In genomic region chr19:32466478-32466877, GRCm38 (mm10) we compare ENCODE assay signal across 8 mouse cellular contexts. TPM values are rescaled to one million over a fixed set of nuclear protein-coding genes. Genes with fewer than 3 reads are reported as not detected.
DNase-seq lines count a peak whose midpoint lies in the region; ATAC-seq and TF ChIP-seq lines count a peak whose summit lies in the region.

TSS of gene Rpl9-ps6 (minus strand) at chr19:32466578.

- no peaks in the 10 kb centered on the region for H3K4me1 ChIP-seq in cerebellum, adult 2 months (ENCODE audit: control insufficient read depth, insufficient read depth, low read length)
- 0 out of 2 replicates have a peak, but pooled peaks cover 3% of the 10 kb centered on the region for H3K4me1 ChIP-seq in bone marrow macrophage, adult 2 months (ENCODE audit: control insufficient read depth, insufficient read depth, low read length)
- H3K4me1 ChIP-seq in midbrain, embryonic 14.5 days (ENCODE audit: control insufficient read depth, insufficient read depth, low read length), result no peaks in the 10 kb centered on the region

- no peaks in the 10 kb centered on the region for H3K36me3 ChIP-seq in midbrain, embryonic 14.5 days (ENCODE audit: control insufficient read depth, insufficient read depth, low read length)

- TF ChIP-seq CTCF in cerebellum, adult 2 months (IDR thresholded peaks at IDR 0.05; ENCODE audit: borderline replicate concordance, insufficient read depth, low read depth, low read length), result no peak
- TF ChIP-seq CTCF in bone marrow macrophage, adult 2 months (IDR thresholded peaks at IDR 0.05; ENCODE audit: low read depth, low read length), result no peak

- H3K9ac ChIP-seq in midbrain, embryonic 14.5 days (replicated peaks; ENCODE audit: low read length), result no peak within 1 kb of the TSS

- H3K4me3 ChIP-seq in cerebellum, adult 2 months (replicated peaks; ENCODE audit: insufficient read depth, low read depth, low read length), result no peak within 1 kb of the TSS
- no peak within 1 kb of the TSS for H3K4me3 ChIP-seq in bone marrow macrophage, adult 2 months (ENCODE audit: insufficient read depth, low read length)
- no peak within 1 kb of the TSS for H3K4me3 ChIP-seq in midbrain, embryonic 14.5 days (replicated peaks; ENCODE audit: low read depth, low read length)

- no peak for ATAC-seq in midbrain, embryonic 14.5 days (ENCODE audit: low FRiP score, low TSS enrichment)

- DNase-seq in cerebellum, adult 2 months, result no peak
- no peak for DNase-seq in cerebellum, adult 11 months
- no peak for DNase-seq in gonadal fat pad, adult 2 months (ENCODE audit: low read depth)
- no peak for DNase-seq in large intestine, adult 2 months (ENCODE audit: low read depth, low spot score)
- no peak for DNase-seq in midbrain, embryonic 14.5 days
- no peak for DNase-seq in embryo, embryonic 10 days (ENCODE audit: low spot score)
- DNase-seq in urinary bladder, postnatal 14 days (ENCODE audit: low spot score), result no peak

- H3K9me3 ChIP-seq in midbrain, embryonic 14.5 days (ENCODE audit: control insufficient read depth, low read length), result no peaks in the 10 kb centered on the region

- H3K4me2 ChIP-seq in midbrain, embryonic 14.5 days (ENCODE audit: low read length), result no peak within 1 kb of the TSS

- TF ChIP-seq POLR2A in cerebellum, adult 2 months (IDR thresholded peaks at IDR 0.05; ENCODE audit: borderline replicate concordance, insufficient read depth, low read length), result no peak
- no peak for TF ChIP-seq POLR2A in bone marrow macrophage, adult 2 months (IDR thresholded peaks at IDR 0.05; ENCODE audit: borderline replicate concordance, low read depth, low read length)

- H3K27ac ChIP-seq in cerebellum, adult 2 months (ENCODE audit: insufficient read depth, low read length), result no peak within 1 kb of the TSS
- no peak within 1 kb of the TSS for H3K27ac ChIP-seq in bone marrow macrophage, adult 2 months (ENCODE audit: insufficient read depth, low read depth, low read length)
- H3K27ac ChIP-seq in midbrain, embryonic 14.5 days (replicated peaks; ENCODE audit: low read depth, low read length), result no peak within 1 kb of the TSS

- no peaks in the 10 kb centered on the region for H3K27me3 ChIP-seq in cerebellum, adult 2 months (ENCODE audit: control insufficient read depth, insufficient read depth, low read length)
- no peaks in the 10 kb centered on the region for H3K27me3 ChIP-seq in midbrain, embryonic 14.5 days (ENCODE audit: control insufficient read depth, insufficient read depth, low read length)

- 87% methylated on average over 6 of the region's 6 CpGs for WGBS in cerebellum, adult 2 months
- WGBS in large intestine, adult 2 months, result 78% methylated on average over 6 of the region's 6 CpGs
- WGBS in midbrain, embryonic 14.5 days, result 80% methylated on average over 5 of the region's 6 CpGs

RNA-seq across cellular contexts. Expression of gene Rpl9-ps6, which starts in this region (rescaled TPM):
- 22.4 and 27.8 TPM in 2 replicates for polyA plus RNA-seq in cerebellum, adult 2 months (2012; rRNA removed)
- polyA plus RNA-seq in bone marrow macrophage, adult 2 months (2012; ENCODE audit: insufficient read depth, insufficient read length, missing spikeins), result 694 and 775 TPM in 2 replicates
- polyA plus RNA-seq in gonadal fat pad, adult 2 months (2012; rRNA removed), result 18.2 and 22.3 TPM in 2 replicates
- polyA plus RNA-seq in large intestine, adult 2 months (2012; rRNA removed), result 9.8 and 11.0 TPM in 2 replicates
- polyA plus RNA-seq in midbrain, embryonic 14.5 days (2014; fragmentation: Nextera tagmentation; extraction: Ambion mirVana), result 81.9 and 91.9 TPM in 2 replicates
